Mouse (Mus musculus): ENCODE measurements around the gene Otud5. TPM values are rescaled to one million over a fixed set of nuclear protein-coding genes. Genes with fewer than 3 reads are reported as not detected.

Otud5 gene
- polyA plus RNA-seq, 1 experiment from 2014 or later = 34.8 TPM

GRCm38 (mm10) chrX:7840842-7841162, 362 bp upstream of the Otud5 start:
- Histone ChIP-seq H3K4me2 (peak overlapping the region; percentile 29; the same call in 1 of the 2 replicates), H3K9me3 (ENCODE audit: control insufficient read depth, low read length) (no peaks in the 10 kb centered on the region), H3K9ac (ENCODE audit: low read length) (no peak overlapping the region), H3K4me1 (ENCODE audit: control insufficient read depth, insufficient read depth, low read length) (peaks cover 8% of the 10 kb centered on the region), H3K4me3 (ENCODE audit: low read depth, low read length) (peak overlapping the region; percentile 2; the same call in 1 of the 2 replicates), H3K27me3 (ENCODE audit: control insufficient read depth, insufficient read depth, low read length) (no peaks in the 10 kb centered on the region), H3K36me3 (ENCODE audit: control insufficient read depth, insufficient read depth, low read length) (no peaks in the 10 kb centered on the region), H3K27ac (ENCODE audit: low read depth, low read length) (no peak overlapping the region)
- DNase-seq (ENCODE audit: low spot score, missing footprints) = no peak
- no peak for ATAC-seq (ENCODE audit: low FRiP score)
- WGBS = 19% methylated on average over 7 of the region's 7 CpGs

- peaks cover 8% of the 10 kb centered on the region for H3K4me1 ChIP-seq (ENCODE audit: control insufficient read depth, insufficient read depth, low read length)
- peak overlapping the region; percentile 59 for H3K27ac ChIP-seq (ENCODE audit: low read depth, low read length)
- no peaks in the 10 kb centered on the region for H3K9me3 ChIP-seq (ENCODE audit: control insufficient read depth, low read length)
- peak overlapping the region; percentile 71 for H3K4me2 ChIP-seq
- WGBS = 18% methylated on average over 38 of the region's 42 CpGs
- no peaks in the 10 kb centered on the region for H3K27me3 ChIP-seq (ENCODE audit: control insufficient read depth, insufficient read depth, low read length)
- no peaks in the 10 kb centered on the region for H3K36me3 ChIP-seq (ENCODE audit: control insufficient read depth, insufficient read depth, low read length)
- DNase-seq (ENCODE audit: low spot score, missing footprints) (no peak), ATAC-seq (ENCODE audit: low FRiP score) (no peak)
- peak overlapping the region; percentile 78 for H3K4me3 ChIP-seq (ENCODE audit: low read depth, low read length)
- H3K9ac ChIP-seq (ENCODE audit: low read length) = peak overlapping the region; percentile 80
These were observed 1.2 kb downstream of the Otud5 start for GRCm38 (mm10) chrX:7842318-7842717.

GRCm38 (mm10) chrX:7847845-7848244, 6.7 kb downstream of the Otud5 start:
- Histone ChIP-seq H3K4me1 (ENCODE audit: control insufficient read depth, insufficient read depth, low read length) (peaks cover 7% of the 10 kb centered on the region), H3K27ac (ENCODE audit: low read depth, low read length) (no peak overlapping the region), H3K27me3 (ENCODE audit: control insufficient read depth, insufficient read depth, low read length) (no peaks in the 10 kb centered on the region), H3K9ac (ENCODE audit: low read length) (no peak overlapping the region), H3K4me2 (no peak overlapping the region), H3K4me3 (ENCODE audit: low read depth, low read length) (no peak overlapping the region), H3K9me3 (ENCODE audit: control insufficient read depth, low read length) (no peaks in the 10 kb centered on the region), H3K36me3 (ENCODE audit: control insufficient read depth, insufficient read depth, low read length) (no peaks in the 10 kb centered on the region)
- WGBS = 68% methylated on average over 2 of the region's 2 CpGs
- ATAC-seq (ENCODE audit: low FRiP score) (no peak), DNase-seq (ENCODE audit: low spot score, missing footprints) (no peak)

GRCm38 (mm10) chrX:7854578-7854977, 13.4 kb downstream of the Otud5 start:
- DNase-seq (ENCODE audit: low spot score, missing footprints) (no peak), ATAC-seq (ENCODE audit: low FRiP score) (no peak)
- no peak overlapping the region for H3K27ac ChIP-seq (ENCODE audit: low read depth, low read length)
- 47% methylated on average over 2 of the region's 2 CpGs for WGBS
- H3K4me2 ChIP-seq = no peak overlapping the region
- H3K36me3 ChIP-seq (ENCODE audit: control insufficient read depth, insufficient read depth, low read length) = no peaks in the 10 kb centered on the region
- H3K9me3 ChIP-seq (ENCODE audit: control insufficient read depth, low read length) = no peaks in the 10 kb centered on the region
- H3K27me3 ChIP-seq (ENCODE audit: control insufficient read depth, insufficient read depth, low read length) = no peaks in the 10 kb centered on the region
- no peak overlapping the region for H3K4me3 ChIP-seq (ENCODE audit: low read depth, low read length)
- H3K9ac ChIP-seq (ENCODE audit: low read length) = no peak overlapping the region
- H3K4me1 ChIP-seq (ENCODE audit: control insufficient read depth, insufficient read depth, low read length) = no peaks in the 10 kb centered on the region

GRCm38 (mm10) chrX:7859191-7859753, 18.1 kb downstream of the Otud5 start:
- DNase-seq (ENCODE audit: low spot score, missing footprints) (no peak), ATAC-seq (ENCODE audit: low FRiP score) (no peak)
- Histone ChIP-seq H3K27ac (ENCODE audit: low read depth, low read length) (no peak overlapping the region), H3K9me3 (ENCODE audit: control insufficient read depth, low read length) (no peaks in the 10 kb centered on the region), H3K36me3 (ENCODE audit: control insufficient read depth, insufficient read depth, low read length) (no peaks in the 10 kb centered on the region), H3K9ac (ENCODE audit: low read length) (no peak overlapping the region), H3K4me3 (ENCODE audit: low read depth, low read length) (no peak overlapping the region), H3K27me3 (ENCODE audit: control insufficient read depth, insufficient read depth, low read length) (no peaks in the 10 kb centered on the region), H3K4me2 (no peak overlapping the region), H3K4me1 (ENCODE audit: control insufficient read depth, insufficient read depth, low read length) (no peaks in the 10 kb centered on the region)
- 89% methylated on average over 3 of the region's 3 CpGs for WGBS

GRCm38 (mm10) chrX:7863181-7863580, 22.0 kb downstream of the Otud5 start:
- H3K4me3 ChIP-seq (ENCODE audit: low read depth, low read length) = no peak overlapping the region
- H3K36me3 ChIP-seq (ENCODE audit: control insufficient read depth, insufficient read depth, low read length) = no peaks in the 10 kb centered on the region
- no peaks in the 10 kb centered on the region for H3K9me3 ChIP-seq (ENCODE audit: control insufficient read depth, low read length)
- ATAC-seq (ENCODE audit: low FRiP score) (no peak), DNase-seq (ENCODE audit: low spot score, missing footprints) (no peak)
- H3K4me1 ChIP-seq (ENCODE audit: control insufficient read depth, insufficient read depth, low read length) = no peaks in the 10 kb centered on the region
- WGBS = 95% methylated on average over 1 of the region's 1 CpGs
- H3K4me2 ChIP-seq = no peak overlapping the region
- no peaks in the 10 kb centered on the region for H3K27me3 ChIP-seq (ENCODE audit: control insufficient read depth, insufficient read depth, low read length)
- H3K27ac ChIP-seq (ENCODE audit: low read depth, low read length) = no peak overlapping the region
- H3K9ac ChIP-seq (ENCODE audit: low read length) = no peak overlapping the region

GRCm38 (mm10) chrX:7864551-7864950, 23.4 kb downstream of the Otud5 start:
- ATAC-seq (ENCODE audit: low FRiP score) (no peak), DNase-seq (ENCODE audit: low spot score, missing footprints) (no peak)
- Histone ChIP-seq H3K27me3 (ENCODE audit: control insufficient read depth, insufficient read depth, low read length) (no peaks in the 10 kb centered on the region), H3K4me3 (ENCODE audit: low read depth, low read length) (no peak overlapping the region), H3K36me3 (ENCODE audit: control insufficient read depth, insufficient read depth, low read length) (no peaks in the 10 kb centered on the region), H3K4me2 (no peak overlapping the region), H3K27ac (ENCODE audit: low read depth, low read length) (no peak overlapping the region), H3K4me1 (ENCODE audit: control insufficient read depth, insufficient read depth, low read length) (peaks cover under 1% of the 10 kb centered on the region; the same call in 1 of the 2 replicates), H3K9ac (ENCODE audit: low read length) (no peak overlapping the region), H3K9me3 (ENCODE audit: control insufficient read depth, low read length) (no peaks in the 10 kb centered on the region)
- WGBS = 80% methylated on average over 3 of the region's 3 CpGs

- 89% methylated on average over 2 of the region's 2 CpGs for WGBS
- DNase-seq (ENCODE audit: low spot score, missing footprints) (no peak), ATAC-seq (ENCODE audit: low FRiP score) (no peak)
- no peak overlapping the region for H3K4me3 ChIP-seq (ENCODE audit: low read depth, low read length)
- peaks cover 3% of the 10 kb centered on the region; the same call in 1 of the 2 replicates for H3K4me1 ChIP-seq (ENCODE audit: control insufficient read depth, insufficient read depth, low read length)
- no peaks in the 10 kb centered on the region for H3K9me3 ChIP-seq (ENCODE audit: control insufficient read depth, low read length)
- no peak overlapping the region for H3K4me2 ChIP-seq
- no peaks in the 10 kb centered on the region for H3K27me3 ChIP-seq (ENCODE audit: control insufficient read depth, insufficient read depth, low read length)
- H3K27ac ChIP-seq (ENCODE audit: low read depth, low read length) = no peak overlapping the region
- H3K9ac ChIP-seq (ENCODE audit: low read length) = no peak overlapping the region
- no peaks in the 10 kb centered on the region for H3K36me3 ChIP-seq (ENCODE audit: control insufficient read depth, insufficient read depth, low read length)
These were observed 24.2 kb downstream of the Otud5 start for GRCm38 (mm10) chrX:7865343-7865742.

- WGBS = 85% methylated on average over 2 of the region's 2 CpGs
These were observed 24.6 kb downstream of the Otud5 start for GRCm38 (mm10) chrX:7865786-7866185.

More at GRCm38 (mm10) chrX:7865786-7866185, 24.6 kb downstream of the Otud5 start:
- ATAC-seq (ENCODE audit: low FRiP score) (no peak), DNase-seq (ENCODE audit: low spot score, missing footprints) (no peak)
- Histone ChIP-seq H3K4me3 (ENCODE audit: low read depth, low read length) (no peak overlapping the region), H3K9me3 (ENCODE audit: control insufficient read depth, low read length) (no peaks in the 10 kb centered on the region), H3K9ac (ENCODE audit: low read length) (no peak overlapping the region), H3K4me1 (ENCODE audit: control insufficient read depth, insufficient read depth, low read length) (peaks cover 3% of the 10 kb centered on the region; the same call in 1 of the 2 replicates), H3K36me3 (ENCODE audit: control insufficient read depth, insufficient read depth, low read length) (no peaks in the 10 kb centered on the region), H3K4me2 (no peak overlapping the region), H3K27ac (ENCODE audit: low read depth, low read length) (no peak overlapping the region), H3K27me3 (ENCODE audit: control insufficient read depth, insufficient read depth, low read length) (no peaks in the 10 kb centered on the region)
